Mouse (Mus musculus) gonadal fat pad, adult 2 months (tissue): ENCODE results near the gene Spaca4. TPM values are rescaled to one million over a fixed set of nuclear protein-coding genes. Genes with fewer than 3 reads are reported as not detected.

Source experiments
- DNase-seq: peaks from one replicate; pipeline ENCODE4 v3.0.0-alpha.2; 2012; ENCODE audit warnings: low read depth
- polyA plus RNA-seq: library from polyadenylated mRNA; depleted of rRNA; stranded (reverse); fragments of >200 nt; gene quantifications from 2 replicates; pipeline ENCODE4 v1.2.3, GENCODE M21; 2012; rRNA removed

Spaca4 gene
- polyA plus RNA-seq, 1 experiment = 0.93 TPM

DNA sequence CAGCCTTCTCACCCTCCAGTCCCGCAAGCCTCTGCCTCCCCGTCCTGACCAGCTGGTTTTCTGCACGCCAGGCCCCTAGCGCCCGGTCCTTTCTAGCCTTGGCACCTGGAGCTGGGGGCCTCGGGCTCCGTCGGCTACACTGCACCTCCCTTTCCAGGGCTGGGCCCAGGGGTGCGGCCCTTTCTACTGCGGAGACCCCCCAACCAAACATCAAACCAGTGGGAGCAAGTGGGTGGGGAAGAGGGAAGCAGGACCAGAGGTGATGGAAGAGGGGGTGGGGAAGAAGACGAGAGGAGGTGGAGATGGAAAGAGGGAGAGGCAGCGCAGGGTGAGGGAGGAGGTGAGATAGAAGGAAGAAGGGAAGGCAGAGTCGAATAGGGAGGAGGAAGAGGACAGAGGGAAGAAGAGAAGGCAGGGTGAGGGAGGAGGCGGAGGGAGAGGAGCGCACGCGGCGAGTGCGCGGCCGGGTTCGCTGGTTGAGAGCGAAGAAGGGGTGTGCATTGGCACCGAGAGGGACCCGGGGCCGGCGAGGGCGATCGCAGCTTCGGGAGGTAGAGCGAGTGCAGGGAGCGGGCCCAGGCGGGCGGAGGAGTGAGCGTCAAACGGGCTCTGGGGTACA is 26.0 kb downstream of the Spaca4 start, which contains the start of gene Car11:
Gene Car11, plus strand, starts transcription at position 321 of the 619 bp plus-strand sequence.
- no peak for DNase-seq

DNA sequence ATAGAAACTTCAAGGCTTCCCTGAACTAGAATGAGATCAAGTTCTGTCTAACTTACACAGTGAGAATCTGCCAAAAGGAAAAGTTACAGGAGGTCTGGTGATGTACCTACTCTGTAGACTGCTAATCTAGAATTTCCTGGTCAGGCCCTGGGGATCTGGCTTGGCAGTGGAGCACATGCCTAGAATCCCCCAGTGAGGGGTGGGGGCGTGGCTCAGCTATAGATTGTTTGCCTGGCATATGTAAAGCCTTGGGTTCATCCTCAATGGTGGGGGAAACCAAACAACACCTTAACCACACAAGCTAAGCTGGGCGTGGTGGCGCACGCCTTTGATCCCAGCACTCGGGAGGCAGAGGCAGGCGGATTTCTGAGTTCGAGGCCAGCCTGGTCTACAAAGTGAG is 27.7 kb downstream of the Spaca4 start:
- DNase-seq = no peak

DNA sequence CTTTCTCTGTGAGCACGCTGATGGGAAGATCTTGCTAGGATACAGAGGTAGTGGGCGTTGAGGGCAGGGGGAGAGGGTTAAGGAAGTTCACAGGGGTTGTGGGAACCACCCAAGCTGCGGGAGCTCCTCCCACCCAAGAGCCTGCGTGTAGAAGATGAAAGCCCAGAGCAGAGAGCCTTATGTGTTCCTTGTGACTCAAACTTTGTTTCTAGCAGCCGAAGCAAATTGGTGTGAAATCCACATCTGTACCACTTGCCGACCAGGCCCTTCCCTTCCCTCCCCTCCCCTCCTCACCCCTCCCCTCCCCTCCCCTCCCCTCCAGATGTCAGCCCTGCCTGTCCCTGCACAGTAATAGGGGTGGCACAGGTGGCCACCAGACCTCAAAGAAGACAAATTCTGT is 30.5 kb downstream of the Spaca4 start:
- no peak for DNase-seq

DNA sequence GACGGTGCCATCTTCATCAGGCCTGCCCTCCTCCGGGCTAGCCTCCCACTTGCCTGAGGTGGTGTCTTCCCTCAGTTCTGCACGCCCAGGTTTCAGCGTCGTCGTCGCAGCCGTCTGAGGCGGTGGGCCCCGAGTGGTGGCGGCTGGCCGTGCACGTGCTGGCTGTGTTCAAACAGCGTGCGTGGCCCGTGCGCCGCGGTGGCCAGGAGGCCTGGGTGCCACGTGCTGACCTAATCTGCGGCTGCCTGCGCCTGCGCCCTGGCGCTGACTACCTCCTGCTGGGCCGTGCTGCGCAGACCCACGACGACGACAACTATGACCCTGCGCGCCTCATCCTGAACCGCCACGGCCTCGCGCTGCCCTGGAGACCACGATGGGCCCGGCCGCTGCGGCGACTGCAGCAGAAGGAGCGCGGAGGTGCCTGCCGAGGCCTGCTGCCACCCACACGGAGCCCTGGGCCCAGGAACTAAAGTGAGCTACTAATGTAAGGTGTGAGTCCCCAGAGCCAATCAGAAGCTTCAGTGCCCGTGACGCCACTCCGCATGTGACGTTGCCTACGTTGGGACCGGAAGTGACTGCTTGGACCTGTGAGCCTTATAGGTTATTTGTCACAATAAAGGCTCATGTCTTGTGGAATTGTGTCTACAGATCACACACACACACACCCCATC is 31.6 kb downstream of the Spaca4 start, which contains the start of gene Sec1:
Gene Sec1, minus strand, starts transcription at position 482 of the 671 bp plus-strand sequence.
- no peak for DNase-seq

DNA sequence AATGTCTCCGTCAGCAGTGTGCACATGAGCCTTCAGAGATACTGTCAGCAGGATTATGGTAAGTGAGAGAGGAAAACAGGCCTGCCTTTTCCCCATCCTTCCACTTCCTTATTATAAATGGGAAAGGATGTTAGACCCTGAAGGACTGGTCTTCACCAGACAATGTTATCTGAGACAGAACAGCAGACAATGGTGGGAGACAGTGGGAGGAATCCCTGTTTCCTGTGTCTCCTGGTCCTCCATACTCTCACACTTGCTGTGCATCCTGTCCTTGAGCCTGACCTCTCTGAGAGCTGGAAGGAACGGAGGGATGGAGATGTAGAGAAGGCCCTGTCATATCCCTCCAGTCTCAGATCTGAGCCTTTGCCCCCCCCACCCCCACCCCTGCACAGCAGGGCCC is 33.2 kb downstream of the Spaca4 start:
- no peak for DNase-seq

DNA sequence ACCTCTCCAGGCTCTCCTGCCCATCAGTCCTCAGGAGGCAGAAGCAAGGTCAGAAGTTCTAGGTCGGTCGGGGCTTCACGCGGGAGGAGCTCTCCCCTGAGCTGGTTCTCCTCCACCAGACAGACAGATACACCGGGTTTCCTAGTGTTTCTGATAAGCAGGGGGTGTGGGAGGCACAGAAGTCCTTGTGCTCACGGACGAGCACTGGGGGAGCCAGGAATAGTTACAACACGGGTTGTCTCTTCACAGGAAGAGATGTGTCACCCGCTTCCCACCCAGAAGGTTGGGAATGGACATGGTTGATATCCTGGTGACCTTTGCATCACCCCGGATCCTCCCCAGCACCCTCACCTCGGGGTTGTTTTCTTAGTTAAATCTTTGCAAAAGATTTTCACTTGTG is 35.8 kb downstream of the Spaca4 start:
- DNase-seq = no peak

DNA sequence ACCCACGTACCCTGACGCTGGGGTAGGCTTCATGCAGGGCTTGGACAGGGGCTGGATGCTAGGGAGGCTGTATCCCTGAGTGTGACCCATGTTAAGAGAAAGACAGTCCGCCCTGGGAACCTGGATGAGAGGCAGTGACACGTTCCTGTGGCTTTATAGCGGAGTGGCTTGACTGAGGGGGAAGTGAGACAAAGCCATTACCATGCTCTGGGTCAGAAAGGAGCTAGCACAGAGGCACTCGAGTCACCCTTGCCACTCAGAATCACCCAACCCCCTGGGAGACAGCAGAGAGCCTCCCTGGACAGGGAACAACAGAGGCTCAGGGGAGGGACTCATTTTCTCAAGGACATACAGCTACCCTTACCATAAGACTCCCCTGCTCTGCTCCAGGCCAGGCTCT is 36.5 kb downstream of the Spaca4 start:
- no peak for DNase-seq

DNA sequence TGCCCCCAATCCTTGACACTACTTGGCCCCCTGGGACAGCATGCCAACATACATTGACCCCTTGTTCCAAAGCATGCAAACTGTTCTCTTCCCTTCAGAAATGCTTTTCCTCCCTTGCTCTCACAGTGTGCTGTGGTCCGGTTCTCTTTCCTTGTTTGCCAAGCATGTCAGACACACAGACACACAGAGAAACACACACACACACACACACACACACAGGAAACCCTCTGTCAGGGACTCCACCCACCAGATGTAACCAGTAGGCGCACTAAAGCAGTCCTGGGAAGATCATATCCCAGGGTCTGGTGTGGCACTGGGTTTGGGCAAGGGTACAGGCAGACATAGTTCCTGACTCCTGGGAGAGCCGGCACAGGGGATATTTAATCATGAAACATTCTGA is 38.8 kb downstream of the Spaca4 start:
- DNase-seq = no peak

DNA sequence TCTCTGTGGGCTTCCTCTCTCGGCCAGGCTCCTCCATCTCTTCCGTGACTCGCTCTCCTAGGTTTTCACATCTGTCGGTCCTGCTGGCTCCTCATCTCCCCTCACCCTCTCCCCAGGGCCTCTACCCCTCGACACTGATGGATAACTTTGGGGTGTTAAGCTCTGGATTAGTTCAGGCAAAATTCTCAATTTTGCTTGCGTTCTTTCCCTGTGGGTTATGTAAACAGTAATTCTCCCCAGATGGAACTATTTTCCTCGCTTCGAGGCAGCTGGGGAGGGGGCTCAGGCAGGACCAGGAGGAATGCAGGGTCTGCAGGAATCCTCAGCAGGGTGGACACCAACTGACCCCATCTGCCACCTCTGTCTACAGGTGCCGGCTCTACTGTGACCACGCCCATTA is 39.8 kb downstream of the Spaca4 start:
- DNase-seq = no peak

DNA sequence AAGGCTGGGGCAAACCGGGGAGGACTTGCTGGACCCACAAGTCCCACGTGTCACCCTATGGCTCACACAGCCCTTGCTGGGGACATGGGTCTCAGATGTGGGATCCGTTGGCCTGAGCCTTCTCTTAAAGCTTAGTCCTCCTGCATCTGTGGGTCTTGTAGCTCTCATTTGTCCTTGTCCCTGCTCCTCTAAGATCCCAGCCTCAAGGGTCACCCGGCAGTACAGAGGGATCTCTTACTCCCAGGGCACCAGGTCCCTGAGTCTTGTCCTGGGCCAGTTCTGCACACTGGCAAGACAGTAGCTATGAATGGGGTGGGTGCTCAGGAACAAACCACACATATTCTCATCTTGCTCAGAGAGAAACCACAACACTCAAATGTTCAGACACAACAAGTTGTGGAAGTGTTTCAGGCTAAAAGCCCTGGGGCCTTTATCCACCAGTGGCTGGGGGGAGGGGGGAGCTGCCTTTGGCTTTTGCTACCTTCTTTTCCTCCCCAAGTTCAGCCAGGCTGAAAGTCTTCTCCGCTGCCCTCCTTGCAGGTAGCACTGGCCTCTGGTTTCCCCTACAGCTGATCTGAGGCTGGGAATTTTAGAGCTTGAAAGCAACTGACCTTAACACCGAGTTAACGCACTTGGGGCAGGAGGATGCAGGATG is 42.1 kb downstream of the Spaca4 start, which contains the start of gene Ntn5:
Gene Ntn5, plus strand, starts transcription at position 627 of the 655 bp plus-strand sequence.
- DNase-seq = no peak

DNA sequence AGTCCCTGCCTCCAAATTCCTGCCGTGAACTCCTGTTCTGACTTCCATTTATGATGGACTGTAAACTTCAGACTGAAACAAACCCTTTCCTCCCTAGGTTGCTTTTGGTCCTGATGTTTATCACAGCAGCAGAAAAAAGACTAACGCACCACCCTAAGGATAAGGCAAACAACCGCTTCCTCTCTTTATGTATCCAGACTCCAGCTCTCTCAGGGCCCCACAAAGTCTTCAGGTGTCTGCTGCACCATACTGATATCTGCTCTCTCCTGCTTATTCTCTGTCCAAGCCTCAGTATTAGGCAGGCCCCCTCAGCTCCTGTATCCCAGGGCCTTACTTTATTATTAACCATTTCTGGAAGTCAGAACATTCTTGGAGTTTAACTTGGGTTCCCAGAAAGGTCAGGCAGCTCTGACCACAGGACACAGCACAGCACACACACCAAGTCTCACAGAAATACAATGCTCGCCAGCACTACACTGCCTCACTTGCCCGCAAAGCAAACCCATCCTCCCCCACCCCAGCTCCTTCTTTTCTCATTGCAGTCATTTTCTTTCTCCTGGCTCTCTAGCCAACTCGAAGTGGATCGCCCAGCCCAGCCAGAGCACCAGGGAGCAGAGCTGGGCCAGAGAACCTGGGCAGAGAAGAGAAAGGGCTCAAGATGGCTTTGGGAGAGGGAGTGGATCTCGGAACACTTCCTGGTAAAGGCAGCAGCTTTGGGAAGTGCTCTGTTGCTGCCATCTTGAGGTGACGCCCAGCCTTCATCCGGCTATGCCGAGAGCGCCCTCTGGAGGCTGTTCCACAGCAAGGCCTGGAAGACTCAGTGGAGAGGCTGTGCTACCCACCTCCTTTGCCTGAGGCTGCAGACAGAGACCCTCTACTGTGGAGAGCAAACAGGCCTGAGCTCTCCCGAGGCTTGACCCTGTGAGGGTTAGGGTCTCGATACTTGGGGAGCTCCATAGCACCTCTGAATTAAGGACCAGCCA is 43.2 kb downstream of the Spaca4 start:
- no peak for DNase-seq

DNA sequence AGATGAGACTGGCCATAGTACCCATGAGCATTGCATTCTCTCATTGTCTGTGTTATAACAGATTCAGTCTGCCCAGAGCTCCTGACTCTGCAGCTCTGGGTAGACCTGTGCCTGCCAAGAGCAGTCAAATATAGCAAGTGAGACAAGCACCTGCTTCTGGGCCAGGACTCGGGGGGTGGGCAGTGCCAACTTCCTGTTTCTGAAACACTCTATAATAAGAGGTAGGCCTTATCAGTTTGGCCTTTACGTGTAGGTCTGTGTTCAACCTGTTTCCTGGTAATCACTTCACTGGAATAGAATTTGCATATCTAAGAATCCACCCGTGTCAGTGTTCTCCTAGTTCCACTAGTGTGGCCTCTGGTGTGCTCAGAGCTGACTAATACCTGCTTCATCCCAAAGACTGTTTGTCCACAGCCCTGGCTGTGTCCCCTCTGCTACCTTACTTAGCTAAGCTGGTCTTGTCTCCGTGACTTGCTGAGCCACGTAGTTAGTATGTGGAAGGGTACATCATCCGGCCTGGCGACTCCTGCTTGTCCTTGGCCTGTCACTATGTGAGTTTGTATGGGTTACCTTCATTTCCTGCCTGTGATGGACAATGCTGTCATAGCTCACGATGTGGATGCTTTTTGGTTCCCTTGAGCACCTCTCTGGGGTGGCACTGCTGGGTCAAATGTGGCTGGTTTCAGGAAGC is 44.4 kb downstream of the Spaca4 start:
- no peak for DNase-seq

DNA sequence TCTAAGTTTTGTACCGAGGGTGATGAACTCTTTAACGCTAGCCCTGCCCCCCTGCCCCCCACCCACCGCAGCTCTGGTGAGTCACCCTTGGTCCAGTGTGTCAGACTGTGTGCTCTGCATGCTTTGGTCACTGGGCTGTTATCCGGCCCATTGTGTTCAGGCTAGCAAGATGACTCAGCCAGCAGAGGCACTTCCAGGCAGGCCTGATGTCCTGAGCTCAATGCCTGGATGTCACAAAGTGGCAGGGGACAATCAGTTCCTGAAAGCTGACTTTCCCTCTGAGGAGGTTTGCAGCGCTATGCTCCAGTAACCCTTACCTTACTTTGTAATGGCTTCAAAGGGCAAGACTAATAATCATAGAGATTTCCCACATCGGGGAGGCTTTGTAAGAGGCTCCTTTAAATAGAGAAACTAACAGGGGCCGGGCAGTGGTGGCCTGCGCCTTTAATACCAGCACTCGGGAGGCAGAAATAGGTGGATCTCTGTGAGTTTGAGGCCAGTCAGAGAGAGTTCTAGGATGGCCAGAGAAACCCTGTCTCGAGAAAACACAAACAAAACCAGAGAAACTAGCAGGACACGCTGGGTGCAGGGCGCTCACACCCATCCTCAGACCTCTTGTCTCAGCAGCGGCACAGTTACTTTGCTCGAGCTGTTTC is 45.5 kb downstream of the Spaca4 start:
- DNase-seq = no peak

DNA sequence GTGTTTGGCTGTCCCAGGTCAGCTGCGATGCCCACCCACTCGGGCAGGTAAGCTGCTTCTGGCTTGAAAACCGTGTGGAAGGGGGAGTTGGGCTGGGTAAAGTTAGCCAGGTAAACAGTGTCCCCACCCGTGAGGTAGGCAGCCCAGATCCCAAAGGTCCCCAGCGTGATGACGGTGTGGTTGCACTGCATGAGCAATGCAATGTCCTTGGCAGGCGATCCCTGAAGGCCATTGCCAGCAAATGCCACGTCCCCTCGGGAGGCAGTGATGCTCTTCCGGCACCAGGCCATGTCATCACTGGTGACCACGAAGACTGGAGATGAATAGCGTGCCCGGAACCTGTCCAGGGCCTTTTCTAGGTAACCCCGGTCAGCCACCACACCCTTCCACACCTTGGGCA is 47.1 kb downstream of the Spaca4 start:
- no peak for DNase-seq

DNA sequence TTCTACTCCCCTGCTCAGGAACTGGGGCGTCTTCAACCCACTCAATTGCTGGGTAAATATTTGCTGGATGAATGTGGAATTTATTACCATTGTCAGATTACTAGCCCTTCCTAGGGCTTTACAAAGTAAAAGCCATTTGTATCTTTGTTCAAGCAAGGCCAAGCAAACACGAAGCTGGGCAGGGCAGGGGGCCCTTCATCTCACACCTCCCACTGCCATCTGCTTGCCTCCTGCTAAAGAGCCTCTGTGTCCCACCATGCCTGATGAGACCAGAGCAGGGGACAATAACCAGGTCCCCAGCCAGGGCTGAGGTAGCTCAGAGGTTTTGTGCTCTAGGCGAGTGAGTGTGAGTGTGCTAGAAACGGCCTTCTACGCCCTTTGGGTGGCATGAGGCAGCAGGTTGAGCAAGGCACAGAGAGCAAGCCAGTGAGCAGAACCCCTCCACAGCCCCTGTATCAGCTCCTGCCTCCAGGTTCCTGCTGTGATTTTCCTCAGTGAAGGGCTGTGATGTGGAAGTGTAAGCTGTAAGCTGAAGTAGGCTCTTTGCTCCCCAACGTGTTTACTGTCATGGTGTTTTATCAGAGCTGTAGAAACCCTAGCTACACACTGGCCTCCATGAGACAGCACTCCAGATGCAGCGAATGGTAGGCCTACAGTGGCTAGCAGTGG is 47.9 kb downstream of the Spaca4 start:
- DNase-seq = no peak

Other genes starting within 250 kb of the Spaca4 start
- gene Tulp2, start 243.9 kb downstream of the Spaca4 start, polyA plus RNA-seq = 2.5 and 2.6 TPM in 2 replicates
- 1.2 and 6.9 TPM in 2 replicates for gene Gm45808, start 239.0 kb downstream of the Spaca4 start, polyA plus RNA-seq
- gene Dhdh, start 237.0 kb downstream of the Spaca4 start, polyA plus RNA-seq = 15.6 and 16.4 TPM in 2 replicates
- 540 and 702 TPM in 2 replicates for gene Nucb1, start 215.4 kb downstream of the Spaca4 start, polyA plus RNA-seq
- gene Ppp1r15a, start 199.5 kb downstream of the Spaca4 start, polyA plus RNA-seq = 19.6 and 24.0 TPM in 2 replicates
- gene Plekha4, start 199.5 kb downstream of the Spaca4 start, polyA plus RNA-seq = 13.5 and 13.9 TPM in 2 replicates
- gene Hsd17b14, start 170.9 kb downstream of the Spaca4 start, polyA plus RNA-seq = 2.6 and 6.3 TPM in 2 replicates
- 111 and 127 TPM in 2 replicates for gene Bcat2, start 155.7 kb downstream of the Spaca4 start, polyA plus RNA-seq
- 2.0 TPM in 2 replicates for gene Fgf21, start 110.3 kb downstream of the Spaca4 start, polyA plus RNA-seq
- gene Fut1, start 108.5 kb downstream of the Spaca4 start, polyA plus RNA-seq = 24.1 and 36.6 TPM in 2 replicates
- gene Izumo1, start 104.0 kb downstream of the Spaca4 start, polyA plus RNA-seq = 0.58 and 0.75 TPM in 2 replicates
- gene Rasip1, start 98.3 kb downstream of the Spaca4 start, polyA plus RNA-seq = 24.9 and 25.9 TPM in 2 replicates
- gene Mamstr, start 85.8 kb downstream of the Spaca4 start, polyA plus RNA-seq = 6.1 and 7.7 TPM in 2 replicates
- 1.1 and 2.9 TPM in 2 replicates for gene Fut2, start 59.4 kb downstream of the Spaca4 start, polyA plus RNA-seq
- 0.85 and 2.7 TPM in 2 replicates for gene Ntn5, start 41.8 kb downstream of the Spaca4 start, polyA plus RNA-seq
- gene Sec1, start 31.4 kb downstream of the Spaca4 start, polyA plus RNA-seq = 1.7 and 2.8 TPM in 2 replicates
- 9.1 and 11.8 TPM in 2 replicates for gene Car11, start 26.0 kb downstream of the Spaca4 start, polyA plus RNA-seq
- gene Dbp, start 20.7 kb downstream of the Spaca4 start, polyA plus RNA-seq = 31.0 and 50.0 TPM in 2 replicates
- gene Rpl18, start 10.4 kb downstream of the Spaca4 start, polyA plus RNA-seq = 1,223 and 1,429 TPM in 2 replicates
- gene Sphk2, start 7.8 kb downstream of the Spaca4 start, polyA plus RNA-seq = 50.0 and 52.1 TPM in 2 replicates
- gene Fam83e, start 4.6 kb downstream of the Spaca4 start, polyA plus RNA-seq = 2.6 and 2.7 TPM in 2 replicates
- 2.7 and 3.6 TPM in 2 replicates for gene Lmtk3, start 57.9 kb upstream of the Spaca4 start, polyA plus RNA-seq
- gene Sult2b1, start 58.9 kb upstream of the Spaca4 start, polyA plus RNA-seq = 22.6 and 37.0 TPM in 2 replicates
- gene Cyth2, start 88.8 kb upstream of the Spaca4 start, polyA plus RNA-seq = 51.1 and 56.9 TPM in 2 replicates
- gene Kcnj14, start 99.0 kb upstream of the Spaca4 start, polyA plus RNA-seq = 1.4 and 15.1 TPM in 2 replicates
- gene Grwd1, start 105.1 kb upstream of the Spaca4 start, polyA plus RNA-seq = 11.4 and 13.8 TPM in 2 replicates
- gene Kdelr1, start 147.0 kb upstream of the Spaca4 start, polyA plus RNA-seq = 336 and 353 TPM in 2 replicates
- gene Grin2d, start 152.6 kb upstream of the Spaca4 start, polyA plus RNA-seq = 1.3 and 1.8 TPM in 2 replicates
- 1.7 and 3.1 TPM in 2 replicates for gene Syngr4, start 170.9 kb upstream of the Spaca4 start, polyA plus RNA-seq
- gene Tmem143, start 171.1 kb upstream of the Spaca4 start, polyA plus RNA-seq = 53.9 and 63.6 TPM in 2 replicates
- 91.6 and 139 TPM in 2 replicates for gene Emp3, start 195.6 kb upstream of the Spaca4 start, polyA plus RNA-seq
- 4.6 and 6.9 TPM in 2 replicates for gene Ccdc114, start 198.3 kb upstream of the Spaca4 start, polyA plus RNA-seq